Mouse (Mus musculus) myocyte (in vitro differentiated cells): Measurements from ENCODE around the gene Rnf43. TPM values are rescaled to one million over a fixed set of nuclear protein-coding genes. Genes with fewer than 3 reads are reported as not detected.

Source experiments
- H3K27me3 ChIP-seq: one replicate; pipeline ENCODE4 v1.6.1; 2011; ENCODE audit not compliant: control insufficient read depth, insufficient read depth, insufficient read length
- H3K36me3 ChIP-seq: one replicate; pipeline ENCODE4 v1.6.1; 2011; ENCODE audit not compliant: control insufficient read depth, insufficient read depth
- H3K4me2 ChIP-seq: one replicate; pipeline ENCODE4 v1.6.1; 2011; ENCODE audit warnings: low read depth, control low read depth
- H3K4me3 ChIP-seq: one replicate; pipeline ENCODE4 v1.5.1; 2011; ENCODE audit warnings: mild to moderate bottlenecking, control low read depth, moderate library complexity
- H3K79me2 ChIP-seq: one replicate; pipeline ENCODE4 v1.6.1; 2011; ENCODE audit not compliant: control insufficient read depth, insufficient read depth
- H3ac ChIP-seq: one replicate; pipeline ENCODE4 v1.6.1; 2011; ENCODE audit not compliant: control insufficient read depth, insufficient read length
- CEBPB ChIP-seq: IDR thresholded peaks from 2 replicates; pipeline ENCODE4 v1.6.1; 2011; ENCODE audit warnings: mild to moderate bottlenecking, moderate library complexity; ENCODE audit not compliant: poor library complexity, insufficient read depth, severe bottlenecking
- E2F4 ChIP-seq: IDR thresholded peaks from one replicate; pipeline ENCODE4 v1.6.1; 2011; ENCODE audit warnings: mild to moderate bottlenecking, control low read depth, moderate library complexity; ENCODE audit not compliant: insufficient read depth
- MAX ChIP-seq: IDR thresholded peaks from one replicate; pipeline ENCODE4 v1.6.1; 2011; ENCODE audit warnings: low read depth, mild to moderate bottlenecking, control low read depth
- MYOD1 ChIP-seq, 3 experiments: IDR thresholded peaks; one replicate each; pipeline ENCODE4 v1.6.1; 2011; ENCODE audit warnings: control low read depth in 2 of 3, low read depth in 2 of 3, mild to moderate bottlenecking in 2 of 3, moderate library complexity in 1 of 3; ENCODE audit not compliant: insufficient read length in 2 of 3, control insufficient read depth in 1 of 3
- MYOG ChIP-seq, 3 experiments: IDR thresholded peaks; one replicate each; pipeline ENCODE4 v1.6.1; 2011; ENCODE audit warnings: control low read depth in 2 of 3, low read depth in 2 of 3, mild to moderate bottlenecking in 2 of 3; ENCODE audit not compliant: insufficient read length in 2 of 3, control insufficient read depth in 1 of 3, insufficient read depth in 1 of 3
- POLR2A ChIP-seq: IDR thresholded peaks from one replicate; pipeline ENCODE4 v1.6.1; 2011; ENCODE audit warnings: low read depth, mild to moderate bottlenecking, control low read depth, moderate library complexity; ENCODE audit not compliant: insufficient read length
- POLR2AphosphoS2 ChIP-seq: IDR thresholded peaks from one replicate; pipeline ENCODE4 v1.6.1; 2011; ENCODE audit warnings: low read depth, control low read depth; ENCODE audit not compliant: insufficient read length
- REST ChIP-seq: IDR thresholded peaks from one replicate; pipeline ENCODE4 v1.6.1; 2011; ENCODE audit warnings: mild to moderate bottlenecking, control low read depth, moderate library complexity; ENCODE audit not compliant: insufficient read depth, insufficient read length
- SRF ChIP-seq: IDR thresholded peaks from one replicate; pipeline ENCODE4 v1.6.1; 2011; ENCODE audit warnings: low read depth; ENCODE audit not compliant: control insufficient read depth, insufficient read length
- TCF12 ChIP-seq: IDR thresholded peaks from one replicate; pipeline ENCODE4 v1.6.1; 2011; ENCODE audit warnings: mild to moderate bottlenecking, control low read depth; ENCODE audit not compliant: poor library complexity, insufficient read depth, severe bottlenecking
- TCF3 ChIP-seq: IDR thresholded peaks from one replicate; pipeline ENCODE4 v1.6.1; 2011; ENCODE audit warnings: low read depth, control low read depth; ENCODE audit not compliant: insufficient read length
- USF1 ChIP-seq: IDR thresholded peaks from one replicate; pipeline ENCODE4 v1.6.1; 2011; ENCODE audit warnings: low read depth, mild to moderate bottlenecking, control low read depth, moderate library complexity
- polyA plus RNA-seq: library from polyadenylated mRNA; unstranded; fragments of >200 nt; fragmentation: generic; extraction: Trizol; gene quantifications from one replicate; pipeline ENCODE4 v1.2.1, GENCODE M21; 2012; ENCODE audit warnings: missing spikeins

Gene Rnf43
- polyA plus RNA-seq, 1 experiment: not detected

GRCm38 (mm10) chr11:87748132-87749119, 85.9 kb downstream of the Rnf43 start:
- Histone ChIP-seq H3K4me2 (peak overlapping the region; percentile 92), H3K4me3 (peak overlapping the region; percentile 18), H3K36me3 (peaks cover 15% of the 10 kb centered on the region), H3K79me2 (no peaks in the 10 kb centered on the region), H3ac (no peak overlapping the region), H3K27me3 (no peaks in the 10 kb centered on the region)
- peak; percentile 12 for TF ChIP-seq POLR2A
- TF ChIP-seq MYOD1 (IDR thresholded peaks at IDR 0.05; ENCODE audit: control insufficient read depth in 1 of 3, insufficient read length in 2 of 3, low read depth in 2 of 3): no peak

- TF ChIP-seq POLR2A (peak; percentile 23), SRF (peak; percentile 99), POLR2AphosphoS2 (no peak), USF1 (peak; percentile 40)
- Histone ChIP-seq H3K36me3 (peaks cover 5% of the 10 kb centered on the region), H3ac (no peak overlapping the region), H3K27me3 (no peaks in the 10 kb centered on the region), H3K4me3 (peak overlapping the region; percentile 18), H3K79me2 (no peaks in the 10 kb centered on the region), H3K4me2 (peak overlapping the region; percentile 92)
These were observed 86.9 kb downstream of the Rnf43 start for GRCm38 (mm10) chr11:87749192-87750042.

DNA sequence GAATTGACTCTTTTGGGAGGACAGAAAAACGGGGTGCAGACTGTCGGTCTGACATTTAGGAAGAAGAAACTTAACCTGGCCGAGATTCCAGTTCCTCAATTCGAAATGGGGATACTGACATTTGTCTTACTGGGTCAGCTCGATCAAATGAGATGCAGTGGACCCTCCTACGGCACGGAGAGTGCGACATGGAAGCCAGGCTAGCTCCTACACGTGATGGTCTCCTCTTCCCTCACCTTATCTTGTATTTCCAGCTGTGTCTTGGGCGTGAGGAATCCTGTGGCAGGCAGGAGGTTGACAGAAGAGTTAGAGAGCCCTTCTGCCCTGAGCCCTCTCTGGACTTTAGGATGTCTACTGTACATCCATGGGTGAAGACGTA, 87.5 kb downstream of the Rnf43 start:
- Histone ChIP-seq H3K4me3 (peak overlapping the region; percentile 18), H3K79me2 (no peaks in the 10 kb centered on the region), H3K4me2 (peak overlapping the region; percentile 92), H3K36me3 (peaks cover 3% of the 10 kb centered on the region), H3ac (no peak overlapping the region), H3K27me3 (no peaks in the 10 kb centered on the region)
- no peak for TF ChIP-seq E2F4
- TF ChIP-seq MAX: no peak
- TF ChIP-seq MYOG (IDR thresholded peaks at IDR 0.05; ENCODE audit: control insufficient read depth in 1 of 3, insufficient read depth in 1 of 3, insufficient read length in 2 of 3, low read depth in 2 of 3): no peak
- no peak for TF ChIP-seq USF1
- no peak for TF ChIP-seq POLR2A
- no peak for TF ChIP-seq SRF

- H3K36me3 ChIP-seq: peaks cover 3% of the 10 kb centered on the region
- H3K27me3 ChIP-seq: no peaks in the 10 kb centered on the region
- TF ChIP-seq POLR2A (no peak), E2F4 (no peak), MAX (no peak), POLR2AphosphoS2 (no peak), SRF (no peak), TCF3 (no peak), TCF12 (no peak), MYOD1 (IDR thresholded peaks at IDR 0.05; ENCODE audit: control insufficient read depth in 1 of 3, insufficient read length in 2 of 3, low read depth in 2 of 3) (no peak), MYOG (IDR thresholded peaks at IDR 0.05; ENCODE audit: control insufficient read depth in 1 of 3, insufficient read depth in 1 of 3, insufficient read length in 2 of 3, low read depth in 2 of 3) (no peak), REST (no peak), CEBPB (no peak), USF1 (no peak)
- no peak overlapping the region for H3ac ChIP-seq
- H3K4me2 ChIP-seq: peak overlapping the region; percentile 92
- no peaks in the 10 kb centered on the region for H3K79me2 ChIP-seq
- no peak overlapping the region for H3K4me3 ChIP-seq
These were observed 88.0 kb downstream of the Rnf43 start for GRCm38 (mm10) chr11:87750521-87750920.

DNA sequence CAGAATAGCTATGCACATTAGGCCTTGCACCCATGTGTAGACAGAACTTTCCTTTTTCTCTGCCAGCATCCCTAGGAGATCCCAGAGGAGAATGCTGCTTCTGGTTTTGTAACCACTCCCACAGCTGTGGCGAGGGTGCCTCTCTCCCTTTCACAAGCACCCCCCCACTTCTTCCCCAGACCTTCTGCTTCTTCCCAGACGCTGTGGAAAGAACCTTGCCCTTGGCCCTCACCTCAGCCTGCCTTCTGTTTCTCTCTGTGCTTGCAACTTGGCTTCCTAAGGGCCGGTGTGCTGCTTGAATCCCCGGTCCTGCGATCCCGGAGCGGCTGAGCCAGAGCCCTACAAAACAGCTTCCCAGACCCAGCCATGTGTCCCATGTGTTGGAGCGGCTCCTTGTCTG, 88.5 kb downstream of the Rnf43 start:
- H3K27me3 ChIP-seq: no peaks in the 10 kb centered on the region
- H3ac ChIP-seq: no peak overlapping the region
- TF ChIP-seq REST (no peak), POLR2AphosphoS2 (no peak), MYOD1 (IDR thresholded peaks at IDR 0.05; ENCODE audit: control insufficient read depth in 1 of 3, insufficient read length in 2 of 3, low read depth in 2 of 3) (no peak), MAX (no peak), USF1 (no peak), TCF3 (no peak), TCF12 (no peak), CEBPB (no peak), SRF (no peak), POLR2A (no peak), MYOG (IDR thresholded peaks at IDR 0.05; ENCODE audit: control insufficient read depth in 1 of 3, insufficient read depth in 1 of 3, insufficient read length in 2 of 3, low read depth in 2 of 3) (no peak), E2F4 (no peak)
- no peak overlapping the region for H3K4me3 ChIP-seq
- peaks cover 3% of the 10 kb centered on the region for H3K36me3 ChIP-seq
- H3K4me2 ChIP-seq: no peak overlapping the region
- H3K79me2 ChIP-seq: no peaks in the 10 kb centered on the region
